Mouse (Mus musculus): ENCODE results near the gene Vmn1r178.
"Not testable (repeated sequence)": the region's sequence is repeated elsewhere in the genome, so short reads cannot be mapped to it uniquely, and the experiment has no call there.

Gene Vmn1r178

DNA sequence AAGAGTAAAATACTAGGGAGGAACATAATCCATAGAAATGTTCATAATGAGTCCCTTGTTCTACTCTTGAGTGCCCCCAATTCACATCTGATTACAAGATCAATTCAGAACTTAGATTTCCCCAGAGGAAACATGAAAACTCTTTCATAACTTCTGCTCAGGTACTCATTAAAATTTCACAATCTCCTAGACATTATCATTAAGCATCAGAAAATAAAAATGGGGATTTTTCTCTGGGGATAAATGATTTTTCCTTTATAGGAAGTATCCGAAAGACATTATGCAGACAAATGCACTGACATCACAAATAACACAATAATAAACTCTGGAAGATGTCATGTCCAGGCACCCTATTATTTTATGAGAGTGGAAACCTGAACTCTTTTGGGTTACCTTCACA is at the start of gene Vmn1r178:
Gene Vmn1r178, plus strand, starts transcription at position 301 of the 400 bp plus-strand sequence.
- no peak for ATAC-seq (ENCODE audit: insufficient number of reproducible peaks, low FRiP score, low TSS enrichment)

DNA sequence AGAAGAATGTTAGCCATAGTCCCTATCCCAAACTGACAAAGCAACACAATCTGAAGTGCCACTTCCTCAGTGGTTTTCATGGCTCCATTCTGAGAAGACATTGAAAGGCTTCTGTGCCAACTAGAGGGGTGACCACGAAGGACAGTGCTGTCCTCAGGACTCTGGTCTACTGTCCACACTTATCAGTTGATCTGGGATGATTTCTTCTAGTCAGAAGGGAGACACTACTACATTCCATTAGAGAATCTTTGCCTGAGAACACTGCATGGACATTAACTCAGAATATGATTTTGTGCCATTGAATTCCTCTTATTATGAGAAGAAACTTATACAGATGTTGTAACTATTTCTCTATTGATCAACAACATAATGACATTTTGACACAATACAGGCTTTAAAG is 25.5 kb upstream of the Vmn1r178 start, which contains the start of gene Vmn1r177:
Gene Vmn1r177, minus strand, starts transcription at position 101 of the 400 bp plus-strand sequence.
- not testable (repeated sequence) for ATAC-seq (ENCODE audit: insufficient number of reproducible peaks, low FRiP score, low TSS enrichment)

DNA sequence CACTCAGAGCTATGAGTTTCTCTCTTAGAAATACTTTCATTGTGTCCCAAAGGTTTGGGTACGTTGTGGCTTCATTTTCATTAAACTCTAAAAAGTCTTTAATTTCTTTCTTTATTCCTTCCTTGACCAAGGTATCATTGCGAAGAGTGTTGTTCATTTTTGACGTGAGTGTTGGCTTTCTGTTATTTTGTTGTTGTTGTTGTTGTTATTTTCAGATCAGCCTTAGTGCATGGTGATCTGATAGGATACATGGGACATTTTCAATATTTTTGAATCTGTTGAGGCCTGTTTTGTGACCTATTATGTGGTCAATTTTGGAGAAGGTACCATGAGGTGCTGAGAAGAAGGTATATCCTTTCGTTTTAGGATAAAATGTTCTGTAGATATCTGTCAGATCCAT is 14.9 kb upstream of the Vmn1r178 start:
- not testable (repeated sequence) for ATAC-seq (ENCODE audit: insufficient number of reproducible peaks, low FRiP score, low TSS enrichment)

DNA sequence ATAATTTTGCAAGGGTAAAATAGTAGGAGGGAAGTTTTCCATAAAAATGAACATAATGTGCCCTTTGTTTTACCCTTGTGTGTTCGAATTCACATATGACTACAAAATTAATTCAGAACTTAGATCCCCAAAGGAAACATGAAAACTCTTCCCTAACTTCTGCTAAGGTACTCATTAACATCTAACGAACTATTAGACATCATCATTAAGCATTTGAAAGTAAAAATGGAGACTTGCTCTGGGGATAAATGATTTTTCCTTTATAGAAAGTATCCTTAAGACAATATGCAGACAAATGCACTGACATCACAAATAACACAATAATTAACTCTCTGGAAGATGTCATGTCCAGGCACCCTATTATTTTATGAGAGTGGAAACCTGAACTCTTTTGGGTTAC is 34.9 kb downstream of the Vmn1r178 start, which contains the start of gene Vmn1r179:
Gene Vmn1r179, plus strand, starts transcription at position 301 of the 400 bp plus-strand sequence.
- no peak for ATAC-seq (ENCODE audit: insufficient number of reproducible peaks, low FRiP score, low TSS enrichment)
